Mouse (Mus musculus): Measurements from ENCODE around the gene Zfp651. TPM values are rescaled to one million over a fixed set of nuclear protein-coding genes. Genes with fewer than 3 reads are reported as not detected.

Gene Zfp651
- total RNA-seq (2021): 10 to 100 TPM; 89.0 to 98.3 TPM

DNA sequence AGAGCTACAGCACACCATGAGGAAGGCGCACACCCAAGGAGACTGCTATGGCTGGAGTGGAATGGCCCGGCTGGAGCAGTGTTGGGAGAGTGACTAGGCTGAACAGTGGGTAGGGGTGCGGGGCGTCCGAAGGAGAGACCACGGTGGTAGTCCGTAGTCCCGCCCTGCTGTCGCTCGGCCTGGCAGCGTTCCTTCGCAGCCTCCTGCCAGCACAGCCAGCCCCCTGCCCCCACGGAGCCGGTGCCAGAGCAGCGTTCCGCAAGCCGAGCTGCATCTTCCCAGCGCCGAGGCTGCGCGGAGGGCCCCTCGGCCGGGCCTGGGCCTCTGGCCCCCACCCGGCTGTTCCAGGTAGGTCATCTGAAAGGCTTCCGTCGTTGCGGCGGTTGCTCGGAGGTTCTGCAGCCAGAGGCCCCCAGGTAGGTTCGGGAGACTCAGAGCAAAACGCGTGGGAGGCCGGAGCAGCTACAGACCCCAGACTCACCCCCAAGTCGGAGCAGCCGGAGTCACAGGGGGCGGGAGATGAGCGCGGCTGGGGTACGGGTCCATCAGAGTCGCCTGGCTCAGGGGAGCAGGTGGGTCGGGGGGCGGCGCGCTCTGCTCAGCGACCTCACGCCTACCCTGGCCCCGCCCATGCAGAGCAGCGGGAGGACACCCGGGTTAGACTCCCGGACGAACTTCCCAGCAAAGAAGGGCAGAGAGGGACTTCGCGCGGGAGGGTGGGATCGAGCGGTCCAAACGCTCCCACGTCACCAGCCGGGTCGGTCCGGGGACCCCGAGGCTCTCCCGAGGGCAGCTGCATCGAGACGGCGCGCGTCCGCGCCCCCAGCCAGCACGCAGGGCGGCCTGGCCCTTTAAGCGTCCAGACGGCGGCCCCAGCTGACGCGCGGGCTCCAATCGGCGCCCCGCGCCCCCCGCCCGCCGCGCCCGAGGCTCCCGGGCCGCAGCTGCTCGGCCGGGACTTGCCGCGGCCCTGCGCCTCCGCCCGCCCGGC is at the start of gene Zfp651:
Gene Zfp651 (plus strand): TSS at position 240 of the 991 bp plus-strand sequence.
- DNase-seq: peak; percentile 80 to 81
- intact Hi-C loops (cut with DNase I): loop anchor here (2.0 kb wide), 1 partner anchor 17 kb away; the partner anchor contains the start of gene Klhl40

DNA sequence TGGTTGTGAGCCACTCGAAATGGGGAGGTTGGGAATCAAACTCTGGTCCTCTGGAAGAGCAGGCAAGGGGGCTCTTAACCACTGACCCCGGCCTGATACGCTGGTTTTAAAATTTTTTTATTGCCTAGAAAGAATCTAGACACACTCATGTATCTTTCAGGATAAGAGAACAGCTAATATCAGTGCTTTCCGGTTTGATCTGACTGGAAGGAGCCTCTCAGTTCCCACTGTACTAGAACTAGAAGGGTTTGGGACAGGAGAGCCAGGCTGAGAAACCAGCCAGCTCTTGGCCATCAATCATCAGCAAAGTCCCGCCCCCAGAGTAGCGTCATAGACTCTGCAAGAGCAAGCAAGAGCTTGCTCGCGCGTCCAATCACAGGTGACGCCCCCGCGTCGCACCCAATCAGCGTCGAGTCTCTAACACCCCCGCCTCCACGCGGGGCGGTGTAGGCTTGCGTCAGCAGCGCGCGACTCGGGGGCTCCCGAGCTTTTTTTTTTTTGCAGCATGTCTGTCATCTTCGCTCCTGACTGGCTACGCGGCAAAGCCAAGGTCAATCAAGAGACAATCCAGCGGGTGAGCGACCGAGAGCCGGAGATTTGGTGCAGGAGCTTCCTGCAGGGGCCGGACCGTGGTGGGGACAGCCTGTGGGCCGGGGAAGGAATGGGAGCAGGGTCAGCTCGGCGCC is 49.1 kb upstream of the Zfp651 start, which contains the start of gene Ss18l2:
Gene Ss18l2 (plus strand): TSS at position 432 of the 686 bp plus-strand sequence.
- intact Hi-C loops (cut with DNase I): no loop called here
- peak; percentile 99 for DNase-seq

DNA sequence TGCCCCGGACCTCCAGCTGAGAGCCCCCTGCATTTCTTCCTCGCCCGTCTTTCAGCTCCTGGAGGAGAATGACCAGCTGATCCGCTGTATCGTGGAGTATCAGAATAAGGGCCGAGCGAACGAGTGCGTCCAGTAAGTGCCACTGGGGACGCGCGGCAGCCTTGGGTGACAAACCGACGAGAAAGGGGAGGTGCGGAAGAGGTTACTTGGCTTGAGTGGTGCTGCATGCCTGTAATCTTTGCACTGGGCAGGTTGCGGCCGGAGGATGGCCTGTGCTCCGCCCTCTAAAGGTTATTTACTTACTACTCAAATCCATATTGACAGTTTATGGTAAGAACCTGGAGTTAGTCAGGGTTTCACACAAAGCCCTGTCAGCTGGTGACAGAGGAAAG is 48.5 kb upstream of the Zfp651 start:
- intact Hi-C loops (cut with DNase I): no loop called here
- no peak for DNase-seq

DNA sequence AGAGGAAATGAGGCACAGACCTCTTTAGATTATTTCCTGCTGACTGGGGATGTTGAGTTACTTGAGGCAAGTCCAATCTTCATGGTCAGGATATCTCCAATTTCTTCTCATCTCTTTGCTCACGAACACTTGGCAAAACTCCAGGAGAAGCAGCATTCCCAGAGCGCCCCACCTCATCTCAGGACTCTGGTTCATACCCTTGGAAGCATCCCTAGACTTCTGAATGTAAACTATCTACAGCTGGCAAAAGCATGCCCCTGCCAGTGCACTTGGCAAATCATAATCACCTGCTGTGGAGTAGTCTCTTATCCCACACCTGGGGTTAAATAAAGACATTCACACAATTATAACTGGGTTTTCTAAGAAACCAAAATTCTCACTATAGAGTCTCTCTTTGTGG is 42.1 kb upstream of the Zfp651 start:
- no peak for DNase-seq
- intact Hi-C loops (cut with DNase I): no loop called here

DNA sequence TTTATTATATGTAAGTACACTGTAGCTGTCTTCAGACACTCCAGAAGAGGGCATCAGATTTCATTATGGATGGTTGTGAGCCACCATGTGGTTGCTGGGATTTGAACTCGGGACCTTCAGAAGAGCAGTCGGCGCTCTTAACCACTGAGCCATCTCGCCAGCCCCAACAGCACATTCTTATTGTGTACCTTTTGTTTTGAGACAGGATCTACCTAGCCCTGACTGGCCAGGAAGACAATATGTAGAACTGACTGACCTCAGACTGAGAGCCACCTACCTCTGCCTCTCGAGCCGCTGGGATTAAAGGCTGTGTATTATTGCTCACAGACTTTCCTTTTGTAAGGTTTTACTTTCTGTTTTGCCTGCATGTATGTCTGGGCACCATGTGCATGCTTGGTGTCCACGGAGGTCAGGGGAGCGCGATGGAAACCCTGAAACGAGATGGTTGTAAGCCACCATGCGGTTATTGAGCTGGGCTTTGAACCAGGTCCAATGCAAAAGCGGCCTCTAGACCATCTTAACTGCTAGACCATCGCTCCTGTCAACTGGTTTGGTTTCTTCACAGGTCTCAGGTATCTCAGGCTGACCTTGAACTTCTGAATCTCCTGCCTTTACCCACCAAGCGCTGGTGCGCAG is 40.9 kb upstream of the Zfp651 start:
- intact Hi-C loops (cut with DNase I): no loop called here
- no peak for DNase-seq

DNA sequence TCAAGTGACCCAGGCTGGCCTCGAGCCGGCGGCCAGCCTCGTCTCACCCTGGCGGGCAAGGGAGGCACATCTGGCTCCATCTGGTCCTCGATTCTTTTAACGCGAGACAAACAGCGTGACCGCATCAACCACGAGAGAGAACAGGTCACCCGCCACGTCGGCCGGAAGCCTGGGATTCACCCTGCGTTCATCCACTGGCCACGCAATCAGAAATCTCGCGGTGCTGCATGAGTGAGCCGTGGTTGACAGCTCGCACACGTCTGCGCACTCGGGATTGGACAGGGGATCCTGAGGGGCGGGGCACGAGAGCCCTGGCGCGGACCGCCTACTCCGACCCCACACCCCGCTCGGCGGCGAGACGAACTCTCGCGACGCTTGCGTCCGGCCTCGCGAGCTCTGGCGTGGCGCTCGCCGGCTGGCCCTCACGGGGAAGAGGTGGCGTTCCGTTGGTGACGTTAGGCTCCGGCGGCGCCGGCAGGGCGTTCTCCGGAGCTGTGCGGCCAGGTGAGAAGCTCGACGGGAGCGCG is 40.3 kb upstream of the Zfp651 start, which contains the start of gene Nktr:
Gene Nktr (plus strand): TSS at position 378 of the 527 bp plus-strand sequence.
- intact Hi-C loops (cut with DNase I): no loop called here
- DNase-seq: peak; percentile 98 to 99

DNA sequence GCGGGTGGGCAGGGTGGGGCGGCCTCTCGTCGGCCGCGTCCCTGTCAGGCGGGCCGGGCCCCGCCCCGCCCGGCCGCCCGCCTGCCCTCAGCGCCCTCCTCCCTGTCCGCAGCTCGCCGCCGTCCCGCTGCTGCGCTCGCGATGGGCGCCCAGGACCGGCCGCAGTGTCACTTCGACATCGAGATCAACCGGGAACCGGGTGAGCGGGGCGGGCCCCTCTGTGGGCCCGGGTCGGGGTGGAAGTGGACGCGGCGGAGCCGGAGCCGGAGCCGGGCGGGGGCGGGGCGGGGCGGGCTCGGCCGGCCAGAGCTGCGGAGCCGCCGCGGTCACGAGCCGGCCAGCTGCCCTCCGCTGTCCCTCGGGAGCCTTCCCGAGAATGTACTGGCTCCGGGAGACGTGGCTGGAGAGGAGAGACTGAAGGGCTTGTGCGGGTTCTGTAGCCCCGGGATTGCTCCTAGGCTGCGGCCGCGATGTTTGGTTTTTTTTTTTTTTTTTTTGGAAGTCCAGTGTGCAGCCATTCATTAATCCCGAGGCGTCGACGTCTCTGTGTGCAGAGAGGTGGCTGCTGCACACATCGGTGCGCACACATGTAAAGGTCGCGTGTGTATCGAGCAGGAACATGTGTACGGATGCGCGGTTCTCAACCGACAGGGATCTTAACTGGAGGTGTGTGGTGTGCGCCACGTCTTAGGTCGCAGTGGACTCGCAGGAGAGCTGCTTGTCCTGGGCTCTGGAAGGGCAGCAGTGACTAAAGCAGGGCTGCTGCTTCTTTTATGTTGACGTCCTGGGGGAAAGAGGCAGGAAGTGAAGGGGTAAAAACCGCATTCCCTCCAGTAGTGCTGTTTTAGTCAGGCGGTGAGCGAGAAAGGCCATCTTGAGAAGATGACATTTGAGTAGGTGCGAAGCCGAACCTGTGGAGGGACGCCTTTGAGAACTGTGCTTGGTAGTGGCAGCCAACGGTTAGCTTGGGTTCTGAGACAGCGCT is 39.5 kb upstream of the Zfp651 start:
- intact Hi-C loops (cut with DNase I): no loop called here
- DNase-seq: peak; percentile 40 to 43

DNA sequence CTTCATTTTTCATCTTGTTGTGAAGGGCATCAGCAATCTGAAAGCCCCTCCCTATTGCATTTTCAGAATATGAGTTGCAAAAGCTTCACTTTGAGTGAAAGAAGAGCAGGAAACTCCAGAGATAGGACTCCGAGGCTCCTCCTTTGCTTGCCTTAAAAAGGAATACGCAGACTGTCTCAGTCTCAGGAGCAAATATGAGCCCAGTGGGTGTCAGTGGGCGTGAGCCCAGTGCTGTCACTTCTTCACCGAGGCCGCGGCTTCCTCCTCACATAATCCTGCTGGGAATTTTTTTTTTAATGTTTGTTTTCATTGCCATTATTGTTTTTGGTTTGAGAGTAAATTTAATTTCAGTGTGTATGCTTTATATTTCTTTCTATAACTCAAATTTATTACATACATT is 18.6 kb upstream of the Zfp651 start:
- no peak for DNase-seq
- intact Hi-C loops (cut with DNase I): no loop called here

DNA sequence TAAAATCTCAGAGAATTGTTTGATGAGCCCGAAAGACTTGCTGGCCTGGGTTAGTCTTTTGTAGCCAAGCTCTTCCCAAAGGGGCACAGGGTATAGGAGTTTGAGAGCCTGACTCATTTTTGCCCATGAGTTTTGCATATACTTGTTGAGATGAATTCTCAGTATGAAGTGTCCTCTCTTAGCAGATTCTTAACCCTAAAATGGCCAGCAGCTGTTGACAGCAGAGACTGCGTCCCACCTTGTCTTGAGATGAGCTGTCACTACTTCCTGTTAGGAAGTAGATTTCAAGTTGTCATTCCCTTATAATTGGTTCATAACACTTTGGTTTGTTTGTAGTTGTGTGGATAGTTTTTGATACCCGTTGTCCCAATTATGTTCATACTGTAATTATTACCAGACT is 18.0 kb upstream of the Zfp651 start:
- intact Hi-C loops (cut with DNase I): no loop called here
- DNase-seq: no peak

DNA sequence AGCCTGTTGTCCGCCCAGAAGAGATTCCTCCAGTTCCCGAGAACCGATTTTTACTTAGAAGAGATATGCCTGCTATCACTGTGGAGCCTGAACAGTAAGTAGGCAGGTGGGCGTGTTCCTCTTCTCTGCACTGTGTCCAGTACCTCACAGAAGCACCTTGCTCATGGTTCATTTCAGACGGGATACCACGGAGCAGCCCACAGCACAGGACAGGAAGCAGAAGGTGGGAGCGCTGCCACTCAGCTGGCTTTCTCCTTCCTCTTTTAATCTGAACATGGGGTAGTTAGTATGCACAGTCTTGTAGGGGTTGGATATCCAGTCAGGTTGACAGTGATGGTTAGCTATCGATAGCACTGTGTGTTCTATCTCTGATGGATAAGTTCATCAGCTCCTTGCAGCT is 15.1 kb upstream of the Zfp651 start:
- no peak for DNase-seq
- intact Hi-C loops (cut with DNase I): no loop called here

DNA sequence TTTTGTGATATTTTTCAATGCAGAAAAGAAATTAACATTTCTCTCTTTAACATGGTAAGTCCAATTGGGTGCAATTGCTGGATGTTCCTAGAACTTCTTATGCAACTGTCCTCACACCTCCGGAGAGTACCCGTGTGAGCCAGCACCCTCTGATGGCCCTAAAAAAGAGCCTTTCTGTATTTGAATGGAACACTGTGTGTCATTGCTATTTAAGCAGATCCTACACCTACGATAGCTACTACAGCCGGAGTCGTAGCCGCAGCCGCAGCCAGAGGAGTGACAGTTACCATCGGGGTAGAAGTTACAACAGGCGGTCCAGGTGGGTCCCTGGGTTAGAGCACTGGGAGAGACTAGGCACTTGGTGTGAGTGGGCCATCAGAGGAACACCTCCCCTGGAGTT is 6.4 kb upstream of the Zfp651 start:
- intact Hi-C loops (cut with DNase I): no loop called here
- no peak for DNase-seq

DNA sequence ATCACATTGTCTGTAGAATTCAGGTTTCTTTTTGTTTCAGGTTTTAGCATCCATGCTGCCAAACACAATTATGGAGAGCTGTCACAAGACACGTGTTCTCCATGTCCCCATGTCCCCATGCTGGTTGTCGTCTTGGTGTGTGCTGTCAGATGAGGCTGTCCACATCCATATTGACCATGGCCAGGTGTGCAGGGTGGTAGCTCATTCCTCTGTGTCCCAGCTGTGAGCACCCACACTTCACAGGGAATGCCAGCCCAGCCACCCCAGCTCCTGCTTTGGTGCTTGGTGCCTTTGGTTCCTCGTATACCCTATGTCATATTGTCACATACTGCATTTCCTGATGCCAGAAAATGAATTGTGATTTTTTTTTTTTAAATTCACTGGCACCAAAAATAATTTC is 4.5 kb upstream of the Zfp651 start:
- DNase-seq: no peak
- intact Hi-C loops (cut with DNase I): no loop called here

DNA sequence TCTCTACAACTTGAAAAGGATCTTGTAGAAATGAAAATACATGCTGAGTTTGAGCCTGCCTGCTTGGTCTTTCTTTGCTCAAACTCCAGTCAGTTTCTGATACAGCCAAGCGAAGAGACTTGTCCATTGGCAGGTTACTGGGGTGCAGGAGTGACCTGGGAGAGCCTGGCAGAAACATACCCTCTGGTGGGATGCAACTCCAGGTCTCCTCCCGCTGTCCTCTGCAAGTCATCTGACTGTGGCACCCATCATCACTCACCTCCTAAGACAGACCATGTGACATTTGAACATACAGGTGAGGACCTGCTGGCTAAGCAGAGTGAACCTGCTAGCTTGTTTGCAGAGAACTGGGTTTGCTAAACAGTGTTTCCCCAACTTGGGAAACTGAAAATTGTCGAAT is 2.3 kb upstream of the Zfp651 start:
- intact Hi-C loops (cut with DNase I): no loop called here
- no peak for DNase-seq

DNA sequence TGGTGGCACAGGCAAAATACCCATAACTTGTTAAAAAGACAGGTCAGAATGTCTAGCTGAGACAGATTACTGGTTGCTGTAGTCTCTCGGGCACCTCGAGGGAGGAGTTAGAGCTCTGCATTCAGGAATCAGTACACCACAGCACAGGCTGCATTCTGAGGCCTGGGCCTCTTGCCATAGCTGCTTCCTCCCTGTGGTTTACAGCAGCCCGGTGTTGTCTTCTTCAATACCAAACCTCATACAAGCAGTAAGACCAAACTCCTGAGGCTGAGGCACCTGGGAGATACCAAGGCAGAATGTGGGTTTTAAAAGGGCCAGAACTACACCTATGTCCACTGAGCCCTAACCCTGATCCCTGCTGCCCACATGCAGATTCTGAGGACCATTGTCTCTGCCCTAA is 1.7 kb upstream of the Zfp651 start:
- intact Hi-C loops (cut with DNase I): no loop called here
- peak; percentile 40 to 59 for DNase-seq

DNA sequence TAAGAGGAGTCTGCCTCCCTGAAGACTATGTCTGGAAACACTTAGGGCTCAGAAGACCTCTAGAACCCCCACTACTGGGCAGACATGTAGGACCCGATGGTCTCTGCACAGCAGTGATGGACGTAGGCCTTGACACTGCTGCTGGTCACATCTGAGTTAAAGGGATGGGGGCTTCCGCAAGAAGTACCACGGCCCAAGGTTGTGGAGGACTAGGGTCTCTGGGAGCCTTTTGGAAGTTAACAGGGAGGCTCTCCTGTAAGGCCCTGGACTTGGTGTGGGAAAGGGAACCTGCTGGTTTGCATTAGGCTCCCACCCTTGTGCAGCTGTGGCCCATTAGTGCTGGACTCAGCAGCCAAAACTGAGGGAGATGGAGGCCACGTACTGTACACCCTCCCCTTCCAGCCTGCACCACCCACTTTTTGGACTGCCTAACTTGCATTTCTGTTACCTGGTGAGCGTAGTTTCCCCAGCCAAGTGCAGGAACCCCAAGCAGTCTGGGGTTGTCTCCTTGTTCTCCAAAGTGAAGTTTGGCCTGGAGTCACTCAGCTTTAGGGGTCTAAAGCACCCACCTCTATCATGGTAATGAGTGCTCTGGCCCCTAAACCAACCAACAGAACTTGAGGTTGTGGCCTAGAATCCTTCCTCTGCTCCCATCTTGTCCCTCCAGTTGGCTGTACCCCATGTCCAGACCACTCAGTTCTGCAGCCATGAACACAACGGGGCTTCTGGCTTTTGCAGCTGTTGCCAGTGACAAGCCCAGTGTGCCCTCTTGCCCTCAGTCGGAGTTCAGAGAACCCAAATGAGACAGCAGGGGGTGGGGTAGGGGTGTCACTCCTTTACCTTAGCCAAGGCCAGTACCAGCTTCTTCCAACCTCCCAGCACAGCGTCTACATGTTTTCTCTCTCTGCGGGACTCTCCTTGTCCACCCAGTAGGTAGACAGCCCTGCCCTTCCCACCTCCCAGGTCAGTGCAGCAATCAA is 1.0 kb upstream of the Zfp651 start:
- intact Hi-C loops (cut with DNase I): no loop called here
- DNase-seq: peak; percentile 43 to 64

DNA sequence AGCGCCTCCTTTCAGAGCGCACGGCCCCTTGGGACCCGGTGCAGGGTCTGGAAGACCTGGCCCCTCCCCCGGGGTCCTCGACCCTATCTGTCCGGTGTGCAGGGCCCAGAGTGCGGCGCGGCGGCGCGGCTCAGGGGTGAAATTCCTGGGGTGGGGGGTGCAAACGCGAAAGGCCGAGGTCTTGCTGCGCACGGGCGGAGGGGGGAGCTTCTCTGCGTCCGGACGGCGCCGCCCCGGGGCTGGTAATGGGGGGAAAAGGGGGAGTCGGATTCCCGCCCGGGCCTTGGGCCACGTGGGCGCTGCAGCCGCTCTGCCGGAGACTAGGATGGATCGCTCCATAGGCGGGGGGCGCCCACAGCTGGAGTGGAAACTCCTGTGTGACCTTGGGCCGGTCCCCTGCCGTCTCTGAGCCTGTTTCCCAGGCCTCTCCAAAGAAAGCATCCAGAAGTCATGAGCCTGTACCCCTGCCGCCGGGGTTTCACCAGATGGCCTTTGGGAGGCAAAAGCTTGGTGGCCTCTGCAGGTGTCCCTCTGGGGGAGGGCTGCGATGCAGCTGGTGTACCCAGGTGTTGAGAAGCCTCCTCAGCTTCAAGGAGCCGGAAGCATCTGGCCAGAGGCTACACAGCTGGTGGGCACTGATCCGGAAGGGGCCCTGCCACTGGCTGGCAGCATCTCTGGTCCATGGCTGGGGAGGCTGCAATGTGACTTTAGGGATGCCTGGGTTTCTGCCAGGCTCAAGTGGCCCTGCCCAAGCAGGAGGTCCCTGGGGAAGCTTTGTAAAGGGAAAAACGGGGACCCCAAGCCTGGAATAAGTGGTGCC is 1.4 kb downstream of the Zfp651 start:
- intact Hi-C loops (cut with DNase I): loop anchor here (2.0 kb wide), 1 partner anchor 16 kb away; the partner anchor contains the start of gene Klhl40
- peak; percentile 86 to 87 for DNase-seq

DNA sequence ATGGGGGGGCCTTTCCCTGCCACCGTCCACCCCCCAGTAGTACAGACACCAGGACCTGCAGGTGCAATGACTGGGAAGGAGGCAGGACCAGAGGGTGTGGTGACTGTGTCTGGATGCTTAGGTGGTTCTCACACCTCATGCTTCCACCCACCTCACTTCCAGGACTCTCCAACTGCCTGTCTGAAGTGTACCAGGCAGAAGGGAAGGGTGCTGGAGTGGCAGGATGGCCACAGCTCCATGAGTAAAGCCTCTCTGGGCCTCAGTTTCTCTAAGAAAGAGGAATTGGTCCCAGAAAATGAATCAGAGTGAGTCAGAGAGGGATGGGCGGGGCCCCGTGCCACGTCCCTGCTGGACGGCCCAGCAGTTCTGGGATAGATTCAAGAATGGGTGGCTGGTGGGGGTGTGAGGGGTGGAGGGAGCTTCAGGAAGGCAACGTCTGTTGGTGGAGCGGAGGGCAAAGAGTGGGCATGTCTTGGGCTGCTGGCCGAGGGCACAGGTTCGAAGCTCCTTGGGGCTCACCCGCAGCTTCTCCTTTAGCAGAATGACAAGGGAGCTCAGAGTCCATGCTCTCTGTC is 2.0 kb downstream of the Zfp651 start:
- DNase-seq: no peak

More for the DNA sequence above, 2.0 kb downstream of the Zfp651 start:
- intact Hi-C loops (cut with DNase I): loop anchor here (2.0 kb wide), 1 partner anchor 16 kb away; the partner anchor contains the start of gene Klhl40

All from heart, postnatal 10 days (tissue).